Mouse (Mus musculus) lung, embryonic 15.5 days (tissue): ENCODE measurements around the gene Dapk2. TPM values are rescaled to one million over a fixed set of nuclear protein-coding genes. Genes with fewer than 3 reads are reported as not detected.

Experiments used
- ATAC-seq: fragments of 200-750 bp; cut with Nextera tagmentation; 2 replicates; pipeline ENCODE4 v1.8.0; 2017; ENCODE audit warnings: moderate number of reproducible peaks, borderline replicate concordance; ENCODE audit not compliant: low FRiP score, low TSS enrichment; ENCODE audit errors: extremely low read depth
- H3K27ac ChIP-seq: fragments of 300-500 bp; sonication (generic); 2 replicates; pipeline ENCODE4 v1.5.1; 2015; ENCODE audit warnings: moderate library complexity, mild to moderate bottlenecking, inconsistent platforms
- H3K27me3 ChIP-seq: fragments of 300-500 bp; sonication (generic); 2 replicates; pipeline ENCODE4 v1.6.1; 2015; ENCODE audit warnings: inconsistent platforms
- H3K36me3 ChIP-seq: fragments of 300-500 bp; sonication (generic); 2 replicates; pipeline ENCODE4 v1.6.1; 2015; ENCODE audit warnings: inconsistent platforms
- H3K4me1 ChIP-seq: fragments of 300-500 bp; sonication (generic); 2 replicates; pipeline ENCODE4 v1.6.1; 2015; ENCODE audit warnings: inconsistent platforms
- H3K4me2 ChIP-seq: fragments of 300-500 bp; sonication (generic); 2 replicates; pipeline ENCODE4 v1.6.1; 2015; ENCODE audit warnings: inconsistent platforms, mild to moderate bottlenecking, moderate library complexity
- H3K4me3 ChIP-seq: fragments of 300-500 bp; sonication (generic); 2 replicates; pipeline ENCODE4 v1.5.1; 2015; ENCODE audit warnings: mild to moderate bottlenecking, inconsistent platforms
- H3K9ac ChIP-seq: fragments of 300-500 bp; sonication (generic); 2 replicates; pipeline ENCODE4 v1.6.1; 2015; ENCODE audit warnings: inconsistent platforms
- H3K9me3 ChIP-seq: fragments of 300-500 bp; sonication (generic); 2 replicates; pipeline ENCODE4 v1.6.1; 2016; ENCODE audit warnings: inconsistent platforms
- WGBS: fragments of 180-500 bp; shearing (Covaris S2); methylation state at CpG from one replicate; pipeline ENCODE4 v1.1.7; 2015; 5-methylcytosine and 5-hydroxymethylcytosine counted together
- polyA plus RNA-seq: library from polyadenylated mRNA; unstranded; fragments of >200 nt; fragmentation: Nextera tagmentation; extraction: Ambion mirVana; gene quantifications from 2 replicates; pipeline ENCODE4 v1.2.1, GENCODE M21; 2015

Dapk2 gene
- polyA plus RNA-seq, 1 experiment from 2014 or later: 16.8 TPM

- Histone ChIP-seq H3K4me3 (no peak overlapping the region), H3K9ac (no peak overlapping the region), H3K36me3 (no peaks in the 10 kb centered on the region), H3K4me1 (peaks cover 51% of the 10 kb centered on the region), H3K9me3 (no peaks in the 10 kb centered on the region), H3K4me2 (no peak overlapping the region), H3K27ac (no peak overlapping the region), H3K27me3 (no peaks in the 10 kb centered on the region)
- ATAC-seq: no peak
Measured at GRCm38 (mm10) chr9:66215551-66215950, 57.5 kb downstream of the Dapk2 start.

DNA sequence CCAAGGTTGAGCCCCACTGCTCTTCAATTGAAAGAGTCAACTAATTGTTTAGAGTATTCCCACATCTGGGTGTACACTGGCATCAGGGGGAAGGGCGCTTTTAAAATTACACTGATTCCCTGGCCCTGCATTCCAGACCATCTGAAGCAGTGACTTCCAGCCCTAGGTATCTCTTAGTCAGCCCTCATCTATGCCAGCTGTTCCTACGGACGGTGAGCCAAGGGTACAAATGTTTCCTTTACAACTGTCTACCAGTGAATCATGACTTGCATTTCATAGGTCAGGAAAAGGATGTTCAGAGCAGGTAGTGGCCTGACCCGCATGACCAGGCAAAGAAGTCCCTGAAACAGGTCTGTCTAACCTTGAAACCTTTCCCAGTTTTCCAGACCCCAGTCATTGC, 59.9 kb downstream of the Dapk2 start:
- no peak overlapping the region for H3K4me3 ChIP-seq
- H3K9me3 ChIP-seq: no peaks in the 10 kb centered on the region
- no peak overlapping the region for H3K9ac ChIP-seq
- peak overlapping the region; percentile 65 for H3K27ac ChIP-seq
- H3K4me1 ChIP-seq: peaks cover 34% of the 10 kb centered on the region
- no peak for ATAC-seq
- H3K4me2 ChIP-seq: no peak overlapping the region
- H3K36me3 ChIP-seq: no peaks in the 10 kb centered on the region
- 62% methylated on average over 4 of the region's 4 CpGs for WGBS
- no peaks in the 10 kb centered on the region for H3K27me3 ChIP-seq

DNA sequence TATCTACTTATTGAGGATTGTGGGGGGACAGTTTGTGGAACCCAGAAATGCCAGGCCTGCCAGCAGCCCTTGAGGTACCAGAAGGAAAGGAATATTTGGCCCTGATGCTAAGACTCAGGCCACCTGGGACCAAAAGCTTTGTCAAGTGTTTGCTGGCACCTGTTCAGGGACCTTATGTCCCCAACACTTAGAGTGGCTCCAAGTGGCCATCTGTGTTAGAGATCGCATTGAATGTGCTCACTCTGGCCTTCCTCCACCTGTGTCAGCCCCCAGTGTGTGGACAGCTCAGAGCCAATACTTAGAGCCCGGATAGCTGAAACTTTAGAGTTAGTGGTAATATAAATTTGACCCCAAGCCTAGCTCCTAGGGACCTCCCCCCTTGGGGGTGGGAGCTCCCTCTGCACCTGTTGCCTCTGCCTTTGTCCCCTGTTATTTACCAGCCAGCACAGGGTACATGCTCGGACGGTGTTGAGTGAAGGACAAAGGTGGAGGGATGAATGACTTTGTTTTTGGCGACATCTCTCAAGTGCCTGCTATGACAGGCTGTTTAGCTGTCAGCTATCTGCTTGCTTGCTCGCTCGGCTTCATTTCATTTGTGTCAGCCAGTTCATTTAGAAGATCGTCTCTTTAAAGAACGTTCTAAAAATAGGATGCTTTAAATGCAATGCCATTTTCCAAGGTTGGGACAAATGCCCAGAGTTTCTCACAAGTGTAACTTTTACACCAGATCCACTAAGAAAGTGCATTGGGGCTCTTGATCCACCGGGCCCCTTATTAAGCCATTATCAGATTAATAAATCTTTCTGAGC, 61.1 kb downstream of the Dapk2 start:
- no peaks in the 10 kb centered on the region for H3K36me3 ChIP-seq
- H3K4me3 ChIP-seq: no peak overlapping the region
- no peak overlapping the region for H3K9ac ChIP-seq
- no peaks in the 10 kb centered on the region for H3K9me3 ChIP-seq
- H3K27me3 ChIP-seq: no peaks in the 10 kb centered on the region
- 45% methylated on average over 10 of the region's 10 CpGs for WGBS
- H3K27ac ChIP-seq: peak overlapping the region; percentile 65
- H3K4me2 ChIP-seq: no peak overlapping the region
- H3K4me1 ChIP-seq: peaks cover 24% of the 10 kb centered on the region
- ATAC-seq: peak; percentile 60; the same call in 1 of the 2 replicates

- ATAC-seq: no peak
- H3K4me2 ChIP-seq: no peak overlapping the region
- H3K27me3 ChIP-seq: no peaks in the 10 kb centered on the region
- H3K4me3 ChIP-seq: no peak overlapping the region
- H3K36me3 ChIP-seq: no peaks in the 10 kb centered on the region
- H3K4me1 ChIP-seq: peaks cover 9% of the 10 kb centered on the region; the same call in 1 of the 2 replicates
- H3K9ac ChIP-seq: no peak overlapping the region
- H3K27ac ChIP-seq: no peak overlapping the region
- WGBS: 73% methylated on average over 2 of the region's 2 CpGs
- H3K9me3 ChIP-seq: no peaks in the 10 kb centered on the region
Measured at GRCm38 (mm10) chr9:66223872-66224271, 65.8 kb downstream of the Dapk2 start.

- H3K4me2 ChIP-seq: no peak overlapping the region
- no peaks in the 10 kb centered on the region for H3K4me1 ChIP-seq
- no peaks in the 10 kb centered on the region for H3K27me3 ChIP-seq
- no peak overlapping the region for H3K4me3 ChIP-seq
- 65% methylated on average over 5 of the region's 5 CpGs for WGBS
- no peaks in the 10 kb centered on the region for H3K36me3 ChIP-seq
- H3K27ac ChIP-seq: no peak overlapping the region
- H3K9me3 ChIP-seq: no peaks in the 10 kb centered on the region
- ATAC-seq: no peak
- H3K9ac ChIP-seq: no peak overlapping the region
Measured at GRCm38 (mm10) chr9:66225737-66226485, 67.9 kb downstream of the Dapk2 start.

GRCm38 (mm10) chr9:66228456-66229151, 70.6 kb downstream of the Dapk2 start:
- 57% methylated on average over 2 of the region's 2 CpGs for WGBS
- no peak for ATAC-seq

GRCm38 (mm10) chr9:66231820-66232479, 73.9 kb downstream of the Dapk2 start:
- 75% methylated on average over 7 of the region's 7 CpGs for WGBS
- Histone ChIP-seq H3K4me2 (no peak overlapping the region), H3K27ac (no peak overlapping the region), H3K9ac (no peak overlapping the region), H3K4me1 (no peaks in the 10 kb centered on the region), H3K36me3 (no peaks in the 10 kb centered on the region), H3K4me3 (no peak overlapping the region), H3K9me3 (no peaks in the 10 kb centered on the region), H3K27me3 (no peaks in the 10 kb centered on the region)
- no peak for ATAC-seq

More at GRCm38 (mm10) chr9:66228456-66229151, 70.6 kb downstream of the Dapk2 start:
- Histone ChIP-seq H3K9me3 (no peaks in the 10 kb centered on the region), H3K36me3 (no peaks in the 10 kb centered on the region), H3K4me3 (no peak overlapping the region), H3K9ac (no peak overlapping the region), H3K27ac (no peak overlapping the region), H3K27me3 (no peaks in the 10 kb centered on the region), H3K4me1 (no peaks in the 10 kb centered on the region), H3K4me2 (no peak overlapping the region)

GRCm38 (mm10) chr9:66236615-66237014, 78.6 kb downstream of the Dapk2 start:
- Histone ChIP-seq H3K9me3 (no peaks in the 10 kb centered on the region), H3K27me3 (no peaks in the 10 kb centered on the region), H3K27ac (no peak overlapping the region), H3K4me2 (no peak overlapping the region), H3K4me3 (no peak overlapping the region), H3K9ac (no peak overlapping the region), H3K36me3 (no peaks in the 10 kb centered on the region), H3K4me1 (peaks cover 25% of the 10 kb centered on the region)
- no peak for ATAC-seq
- WGBS: 42% methylated on average over 2 of the region's 2 CpGs

- no peak for ATAC-seq
- Histone ChIP-seq H3K4me1 (peaks cover 33% of the 10 kb centered on the region), H3K9me3 (no peaks in the 10 kb centered on the region), H3K36me3 (no peaks in the 10 kb centered on the region), H3K27ac (no peak overlapping the region), H3K9ac (no peak overlapping the region), H3K4me3 (no peak overlapping the region), H3K27me3 (no peaks in the 10 kb centered on the region), H3K4me2 (no peak overlapping the region)
- 76% methylated on average over 1 of the region's 1 CpGs for WGBS
Measured at GRCm38 (mm10) chr9:66237742-66238141, 79.7 kb downstream of the Dapk2 start.

DNA sequence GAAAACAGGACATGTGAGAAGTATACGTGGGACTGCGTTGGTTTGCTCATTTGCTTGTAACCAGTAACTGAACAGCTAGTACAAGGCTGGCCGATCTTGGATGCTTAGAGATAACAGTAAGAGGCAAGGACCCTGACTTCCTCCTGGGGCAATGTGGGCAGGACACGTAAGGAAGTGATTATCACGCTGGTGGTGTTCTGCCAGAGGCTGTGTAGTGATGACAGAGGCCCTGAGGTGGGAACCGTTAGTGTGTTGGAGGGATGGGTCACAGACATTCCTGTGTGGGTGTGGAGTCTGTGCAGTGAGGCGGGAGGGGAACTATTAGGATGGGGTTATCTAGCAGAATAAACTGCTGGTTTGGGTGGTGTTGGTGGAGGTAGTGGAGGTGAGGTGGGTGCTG, 81.2 kb downstream of the Dapk2 start:
- H3K27me3 ChIP-seq: no peaks in the 10 kb centered on the region
- H3K9me3 ChIP-seq: no peaks in the 10 kb centered on the region
- no peak overlapping the region for H3K4me2 ChIP-seq
- H3K27ac ChIP-seq: 0 out of 2 replicates have a peak overlapping the region, but pooled peaks have one; percentile 42
- no peak overlapping the region for H3K9ac ChIP-seq
- no peak for ATAC-seq
- WGBS: 64% methylated on average over 7 of the region's 7 CpGs
- no peak overlapping the region for H3K4me3 ChIP-seq
- H3K36me3 ChIP-seq: no peaks in the 10 kb centered on the region
- H3K4me1 ChIP-seq: peaks cover 39% of the 10 kb centered on the region

DNA sequence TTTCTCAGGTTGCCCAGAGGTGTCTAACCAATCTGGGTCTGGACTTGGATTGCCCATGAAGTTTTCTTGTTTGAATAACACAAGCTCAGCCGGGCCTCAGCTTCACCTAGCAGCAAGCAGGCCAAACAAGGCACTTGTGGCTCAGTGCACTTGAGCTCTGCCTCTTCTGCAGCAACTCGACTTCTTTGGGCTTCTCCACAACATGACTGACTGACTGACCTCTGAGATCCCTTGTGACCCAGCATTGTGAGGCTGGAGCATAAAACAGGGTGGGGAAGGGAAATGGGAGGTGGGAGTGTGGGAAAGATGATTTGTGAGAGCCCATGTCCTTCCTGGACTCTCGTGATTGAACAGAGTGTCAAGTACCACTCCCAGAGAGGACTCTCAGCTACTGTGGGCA, 81.7 kb downstream of the Dapk2 start:
- H3K4me1 ChIP-seq: peaks cover 39% of the 10 kb centered on the region
- H3K4me3 ChIP-seq: no peak overlapping the region
- no peak overlapping the region for H3K9ac ChIP-seq
- H3K27ac ChIP-seq: peak overlapping the region; percentile 45; the same call in 1 of the 2 replicates
- no peaks in the 10 kb centered on the region for H3K36me3 ChIP-seq
- no peak overlapping the region for H3K4me2 ChIP-seq
- H3K9me3 ChIP-seq: no peaks in the 10 kb centered on the region
- no peaks in the 10 kb centered on the region for H3K27me3 ChIP-seq
- 46% methylated on average over 3 of the region's 3 CpGs for WGBS
- no peak for ATAC-seq
